Mouse (Mus musculus) c-Kit-positive CD71-negative TER-119-negative erythroid progenitor cells, embryonic 14.5 days (primary cell): Measurements from ENCODE around the gene Nhlrc2.
"Not testable (repeated sequence)": the region's sequence is repeated elsewhere in the genome, so short reads cannot be mapped to it uniquely, and the experiment has no call there.

Experiments used
- DNase-seq: peaks from one replicate; pipeline ENCODE4 v3.0.0-alpha.2; 2013; ENCODE audit warnings: low read depth

The Nhlrc2 gene

DNA sequence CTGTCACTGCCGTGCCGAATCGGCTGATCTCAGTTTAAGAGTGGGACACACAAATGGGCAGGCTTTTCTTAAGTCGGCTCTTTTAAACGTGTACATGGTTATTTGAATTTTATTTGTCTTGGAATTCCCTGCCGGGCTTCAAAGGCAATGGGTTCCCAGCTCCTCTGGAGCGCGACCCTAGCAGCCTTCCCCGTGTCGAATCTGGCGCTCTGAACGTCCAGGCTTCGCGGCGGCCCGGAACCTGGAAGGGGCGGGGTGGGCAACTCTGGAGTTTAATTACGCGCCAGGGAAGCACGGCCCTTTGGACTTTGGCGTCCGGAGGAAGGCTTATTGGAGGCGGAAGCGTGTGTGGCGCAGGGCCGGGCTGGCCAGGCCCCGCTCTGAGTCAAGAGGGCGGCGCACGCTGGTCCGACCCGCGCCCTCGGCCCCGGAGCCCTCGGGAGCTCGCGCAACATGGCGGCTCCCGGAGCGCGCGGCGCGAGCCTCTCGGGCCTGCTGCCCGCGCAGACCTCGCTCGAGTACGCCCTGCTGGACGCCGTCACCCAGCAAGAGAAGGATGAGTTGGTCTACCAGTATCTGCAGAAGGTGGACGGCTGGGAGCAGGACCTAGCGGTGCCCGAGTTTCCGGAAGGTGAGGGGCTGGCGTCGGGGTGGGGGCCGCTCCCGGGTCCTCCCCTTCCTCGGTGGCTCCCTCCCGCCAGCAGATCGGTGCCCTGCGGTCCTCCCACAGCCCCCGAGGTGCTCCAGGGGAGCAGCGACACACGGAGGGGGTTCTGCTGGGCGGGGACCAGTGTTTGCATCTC lies at the start of gene Nhlrc2:
Gene Nhlrc2 (plus strand): TSS at position 32 of the 803 bp plus-strand sequence.
- DNase-seq: peak; percentile 66

DNA sequence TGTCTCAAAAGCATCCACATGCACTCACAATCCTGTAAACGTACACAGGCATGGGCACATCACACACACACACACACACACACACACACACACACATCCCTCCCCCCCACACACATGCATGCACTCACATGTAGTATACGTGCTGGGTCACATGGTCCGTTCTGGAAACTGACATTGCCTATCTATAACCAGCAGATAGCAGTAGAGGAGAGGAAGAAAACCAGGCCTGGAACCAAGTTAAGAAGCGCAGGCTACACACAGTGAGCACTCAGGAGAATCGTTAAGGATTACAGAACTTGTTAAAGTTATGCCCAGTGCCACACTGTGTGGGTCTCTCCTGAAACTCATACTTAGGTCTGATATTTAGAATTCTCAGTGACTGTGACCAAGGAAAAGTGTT lies 45.0 kb upstream of the Nhlrc2 start:
- DNase-seq: not testable (repeated sequence)

DNA sequence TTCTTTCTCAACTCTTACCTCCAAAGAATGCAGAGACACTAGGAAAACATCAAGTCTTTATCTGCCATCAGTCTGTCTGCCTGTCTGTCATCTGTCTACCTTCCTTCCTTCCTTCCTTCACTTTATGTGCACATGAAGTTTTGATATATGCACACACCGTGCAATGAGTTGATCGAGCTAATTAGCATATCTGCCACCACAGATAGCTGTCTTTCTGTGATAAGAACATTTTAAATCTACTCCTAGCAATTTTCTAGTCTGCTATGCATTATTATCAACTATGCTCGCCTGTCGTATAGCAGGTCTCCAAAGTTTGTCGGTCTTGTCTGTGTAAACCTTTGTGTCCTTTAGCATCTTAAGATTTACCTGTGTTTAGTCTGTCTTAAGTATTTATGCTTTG lies 44.5 kb upstream of the Nhlrc2 start:
- not testable (repeated sequence) for DNase-seq

DNA sequence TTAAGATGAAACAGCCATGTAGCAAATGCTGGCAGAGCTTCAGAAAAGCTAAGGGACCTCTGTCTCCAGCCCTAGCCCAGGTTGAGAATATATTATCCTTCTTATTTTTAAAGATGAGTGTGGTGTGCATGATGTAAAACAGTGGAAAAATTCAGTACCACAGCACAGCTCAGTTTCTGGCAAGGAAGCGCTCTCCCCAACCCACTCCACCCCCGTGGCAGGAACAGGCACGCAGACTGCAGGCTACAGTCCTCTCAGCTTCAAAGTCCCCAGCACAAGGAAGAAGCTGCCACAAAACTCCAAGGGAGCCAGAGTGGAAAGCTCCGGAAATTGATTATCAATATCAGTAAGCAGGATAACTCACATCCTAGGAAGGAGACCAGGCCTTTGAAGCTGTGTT lies 36.9 kb upstream of the Nhlrc2 start:
- DNase-seq: not testable (repeated sequence)

DNA sequence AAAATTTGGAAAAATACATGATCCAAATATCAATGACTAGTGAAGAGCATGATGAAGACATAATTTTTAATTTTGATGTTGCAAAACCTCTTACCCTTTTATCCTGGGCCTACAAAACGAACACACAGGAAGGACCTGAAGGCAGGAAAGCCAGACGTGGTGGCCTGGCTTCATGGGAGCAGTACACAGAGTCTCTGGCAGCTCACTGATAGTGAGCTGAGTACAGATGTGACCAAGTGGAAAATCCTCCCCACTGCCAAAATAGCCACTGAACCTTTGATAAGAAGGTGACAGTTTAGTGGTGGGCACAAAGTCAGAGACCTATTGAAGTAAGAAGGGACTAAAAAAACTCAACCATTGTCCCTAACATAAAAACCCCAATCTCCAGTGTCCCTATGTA lies 34.5 kb upstream of the Nhlrc2 start:
- DNase-seq: not testable (repeated sequence)

DNA sequence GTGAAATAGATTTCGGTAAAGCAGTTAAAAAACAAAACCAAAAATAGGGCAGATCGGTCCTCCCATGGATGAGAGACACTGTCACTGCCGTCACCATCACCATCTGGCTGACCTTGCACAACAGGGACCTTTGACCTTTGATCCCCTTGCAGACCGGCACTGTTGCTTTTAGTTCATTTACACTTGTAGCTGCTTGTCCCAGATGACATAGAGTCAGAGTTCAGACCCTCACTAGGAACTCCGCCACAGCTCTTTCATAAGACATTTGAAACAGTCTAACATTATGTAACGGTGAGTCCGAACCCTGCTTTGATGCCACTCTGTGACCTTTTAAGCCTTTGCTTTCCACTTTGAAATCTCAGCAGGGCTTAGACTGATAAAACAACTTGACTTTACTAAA lies 28.7 kb upstream of the Nhlrc2 start:
- DNase-seq: not testable (repeated sequence)

DNA sequence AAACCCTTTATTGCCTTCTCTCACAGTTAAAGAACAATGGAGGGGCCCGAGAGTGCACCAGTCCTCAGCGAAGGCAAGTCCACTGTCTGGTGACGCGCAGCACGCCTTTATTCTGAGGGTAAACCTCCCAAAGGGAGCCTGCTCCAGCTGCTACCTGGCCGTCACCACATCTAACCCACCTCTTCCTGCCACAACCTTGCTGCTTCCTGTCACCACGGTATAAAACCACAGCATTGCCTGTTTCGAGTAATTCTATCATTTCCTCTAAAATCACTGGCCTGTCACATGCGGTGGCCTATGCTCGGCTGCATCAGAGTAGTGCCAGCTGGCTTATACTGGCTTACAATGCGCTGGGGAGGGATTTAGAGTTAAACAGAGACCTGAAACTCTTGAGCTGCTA lies 17.5 kb upstream of the Nhlrc2 start:
- DNase-seq: not testable (repeated sequence)

DNA sequence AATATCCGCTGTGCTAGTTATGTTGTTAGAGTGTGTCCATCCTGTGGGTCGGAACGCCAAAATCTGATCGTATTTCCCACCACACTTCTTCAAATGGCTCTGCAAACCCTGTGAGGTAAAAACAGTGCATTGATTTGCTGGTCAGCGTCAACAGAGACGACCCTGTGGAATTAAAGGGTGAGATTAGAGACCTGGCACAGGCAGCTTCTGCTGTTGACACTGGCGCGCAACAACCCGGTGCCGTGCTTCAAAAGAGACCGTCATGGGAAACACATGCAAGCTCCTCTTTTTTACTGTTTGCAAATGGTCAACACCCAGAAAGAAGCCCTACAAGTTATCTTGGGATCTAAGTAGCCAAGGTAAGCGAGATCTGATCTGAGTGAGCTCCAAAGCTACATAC lies 16.8 kb upstream of the Nhlrc2 start:
- no peak for DNase-seq

DNA sequence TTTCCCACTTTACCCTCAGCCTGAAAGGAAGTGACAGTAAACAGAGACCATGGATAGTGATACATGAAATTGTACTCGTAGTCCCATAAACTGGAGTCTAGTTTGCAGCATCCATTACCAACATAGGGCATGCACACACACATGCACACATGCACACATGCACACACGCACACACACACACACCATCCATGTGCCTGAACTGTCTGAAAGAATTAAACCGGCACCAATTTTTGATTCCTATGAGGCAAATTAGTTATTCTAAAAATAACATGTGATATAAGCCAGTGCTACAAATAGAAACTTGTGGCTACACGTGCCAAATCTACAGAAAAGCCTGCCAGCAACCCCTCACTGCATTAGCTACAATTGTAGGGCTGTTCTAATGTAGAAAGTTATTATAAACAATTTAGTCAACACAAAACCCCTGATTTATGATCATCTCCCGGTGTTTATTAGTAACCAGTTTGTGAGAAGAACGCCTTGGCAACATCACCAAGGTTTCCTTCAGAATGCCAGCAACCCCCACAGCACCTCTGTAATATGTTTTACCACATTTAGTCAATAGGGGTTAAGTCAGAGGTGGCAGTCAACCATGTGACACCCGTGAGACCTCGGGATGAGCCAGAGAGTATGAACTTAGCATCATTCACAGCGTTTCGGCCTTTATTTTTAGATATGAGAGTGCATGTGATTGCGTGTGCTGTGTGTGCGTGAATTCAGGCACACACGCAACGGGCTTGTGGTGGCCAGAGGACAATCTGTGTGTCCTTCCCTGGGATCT lies 14.6 kb upstream of the Nhlrc2 start:
- DNase-seq: no peak

DNA sequence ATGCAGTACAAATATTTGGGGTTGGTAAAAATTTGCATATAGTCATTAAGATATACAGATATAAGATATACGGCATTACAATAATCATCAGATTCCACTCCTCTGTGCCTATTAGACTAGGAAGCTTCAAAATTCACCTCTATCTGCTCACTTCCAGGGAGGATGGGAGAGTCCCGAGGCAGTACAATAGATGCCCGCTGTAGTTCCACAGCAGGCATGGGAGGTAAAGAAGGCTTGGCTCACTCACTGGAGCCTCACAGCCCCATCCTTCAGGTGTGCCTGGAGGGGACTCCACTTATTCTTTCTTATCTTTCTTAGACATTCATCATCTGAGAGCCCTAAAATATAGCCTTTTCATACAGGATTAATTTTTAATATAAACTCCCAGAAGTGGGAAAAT lies 13.7 kb upstream of the Nhlrc2 start:
- no peak for DNase-seq

DNA sequence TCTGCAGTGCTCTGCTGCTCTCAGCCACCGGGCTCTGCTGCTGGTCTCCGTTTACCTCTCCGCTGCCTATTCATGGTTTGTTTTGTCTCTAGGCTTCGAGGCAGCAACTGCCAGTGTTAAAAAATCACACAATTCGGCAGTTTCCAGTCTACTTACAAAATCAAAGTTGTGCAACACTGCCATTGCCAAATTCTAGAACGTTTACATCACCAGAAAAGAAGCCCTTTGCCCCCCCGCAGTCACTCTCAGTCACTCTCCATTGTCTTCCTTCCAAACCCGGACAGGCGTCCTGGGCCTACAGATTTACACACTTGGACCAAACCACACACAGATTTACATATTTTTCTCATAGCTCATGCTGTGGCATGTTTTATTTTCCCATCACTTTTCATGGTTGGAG lies 13.0 kb upstream of the Nhlrc2 start:
- DNase-seq: no peak

DNA sequence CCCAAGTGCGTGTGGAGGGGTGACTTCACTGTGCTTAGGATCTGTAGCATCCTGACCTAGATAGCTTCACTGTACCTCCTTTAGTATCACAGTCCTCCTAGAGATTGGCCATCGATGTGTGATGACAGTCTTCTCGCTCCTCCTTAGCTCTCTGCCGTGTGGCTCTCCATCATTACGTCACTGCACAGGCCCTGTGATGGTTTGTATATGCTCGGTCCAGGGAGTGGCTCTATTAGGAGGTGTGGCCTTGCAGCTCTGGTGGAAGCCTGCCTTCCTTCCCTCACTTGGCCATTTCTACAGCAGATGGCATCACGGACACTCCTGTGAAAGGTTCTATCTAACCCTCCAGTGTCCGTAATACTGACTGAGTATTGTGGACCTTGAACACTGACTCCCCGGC lies 12.3 kb upstream of the Nhlrc2 start:
- no peak for DNase-seq

DNA sequence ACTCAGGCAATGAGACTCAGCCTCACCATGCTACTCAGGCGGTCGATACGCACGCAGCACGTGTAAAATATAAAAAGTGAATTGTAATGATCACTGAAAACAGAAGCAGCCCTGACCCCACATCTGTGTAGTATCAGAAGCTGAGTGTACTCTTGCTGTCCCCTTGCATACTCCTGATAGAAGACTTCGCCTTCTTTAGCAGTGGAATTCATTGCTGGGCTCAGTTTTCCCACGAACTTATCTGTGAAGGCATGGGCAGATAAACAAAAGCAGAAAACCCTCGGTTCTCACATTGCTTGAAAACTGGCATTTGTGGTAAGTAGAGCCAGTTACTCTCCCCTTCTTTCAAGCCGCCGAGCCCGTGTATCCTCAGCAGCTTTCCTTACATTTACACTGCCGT lies 4.7 kb upstream of the Nhlrc2 start:
- no peak for DNase-seq

DNA sequence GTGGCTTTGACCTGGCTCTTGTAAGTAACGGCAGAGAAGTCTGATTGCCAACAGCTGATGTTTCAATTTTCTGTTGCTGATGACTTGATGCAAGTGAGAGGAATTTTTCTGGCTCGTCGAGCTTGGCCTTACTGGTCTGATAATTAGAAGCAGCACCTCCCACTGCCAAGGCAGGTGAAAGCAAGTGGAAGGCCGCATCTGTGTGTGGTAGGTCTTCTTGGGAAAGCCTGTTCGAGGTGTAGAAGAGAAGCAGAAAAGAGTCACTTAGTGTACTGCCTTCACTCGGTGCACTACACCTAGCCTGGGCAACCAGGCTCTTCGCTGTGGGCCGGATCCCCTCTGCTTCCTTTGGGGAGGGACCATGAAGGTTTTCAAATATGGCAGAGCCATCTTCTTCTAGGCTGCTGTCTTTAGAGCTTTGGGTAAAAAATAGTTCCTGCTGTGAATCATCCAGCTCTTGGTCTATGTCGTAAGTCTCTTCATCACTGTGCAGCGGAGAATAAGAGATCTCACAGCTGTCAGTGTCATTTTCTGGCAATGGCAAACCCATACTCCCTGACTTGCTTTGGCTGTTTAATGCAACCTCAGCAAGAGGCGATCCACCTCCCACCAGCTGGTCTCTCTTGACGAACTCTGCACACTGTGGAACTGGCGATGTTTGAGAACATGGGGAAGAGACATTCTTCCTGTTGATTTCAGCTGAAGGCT lies 3.2 kb upstream of the Nhlrc2 start:
- no peak for DNase-seq

DNA sequence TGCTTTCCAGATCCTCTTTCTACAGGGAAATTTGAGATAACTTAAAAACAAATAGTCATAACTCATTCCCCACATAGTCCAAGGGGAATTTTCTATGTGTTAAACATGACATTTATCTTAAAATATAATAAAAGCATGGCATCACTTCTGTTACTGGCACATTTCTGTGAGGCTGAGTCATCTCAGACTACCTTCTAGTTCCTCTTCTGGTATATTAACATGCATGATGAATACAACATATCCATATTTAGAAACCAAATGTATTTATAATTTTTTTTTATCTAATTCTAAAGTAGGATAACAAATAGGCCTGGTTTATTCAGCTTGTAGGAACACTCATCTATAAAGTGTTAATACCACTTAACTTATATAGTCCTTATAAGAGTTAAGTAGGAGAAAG lies 2.0 kb upstream of the Nhlrc2 start:
- DNase-seq: no peak

DNA sequence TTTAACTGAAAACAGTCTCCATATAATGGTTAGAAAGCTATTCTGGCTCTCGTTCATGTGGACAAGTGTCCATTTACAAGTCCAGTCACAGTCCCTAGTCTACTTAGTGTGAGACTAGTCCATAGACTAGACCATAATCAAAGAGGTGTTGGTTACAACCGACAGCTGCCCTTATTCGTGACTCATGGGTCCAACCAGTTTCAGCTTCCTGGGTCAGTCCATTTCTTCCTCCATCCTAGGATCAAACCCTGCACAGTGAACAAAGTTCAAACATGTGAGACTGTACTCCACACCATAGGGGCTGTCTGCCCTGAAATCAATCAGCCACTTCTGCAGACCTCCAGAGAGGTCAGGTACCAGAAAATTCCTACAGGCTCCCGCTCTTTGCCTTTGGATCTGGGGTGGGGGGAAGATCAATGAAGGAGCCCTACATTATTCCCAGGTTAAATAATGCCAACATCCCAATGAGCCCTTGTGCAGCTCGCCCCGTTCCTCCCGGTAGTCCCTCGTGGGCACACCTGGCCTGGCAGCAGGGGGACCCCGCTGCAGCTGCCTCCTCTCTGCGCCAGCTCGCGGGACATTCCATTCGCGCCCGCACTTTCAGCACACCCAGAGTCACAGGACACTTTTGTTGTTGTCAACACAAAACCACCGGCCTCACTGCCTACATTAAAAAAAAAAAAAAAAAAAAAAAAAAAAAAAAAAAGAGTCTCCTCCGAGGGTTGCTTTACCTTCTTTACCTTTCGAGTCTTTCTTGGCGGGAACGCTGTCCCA lies 418 bp upstream of the Nhlrc2 start, which contains the start of gene Dclre1a:
Gene Dclre1a (minus strand): TSS at position 767 of the 774 bp plus-strand sequence.
- DNase-seq: no peak

DNA sequence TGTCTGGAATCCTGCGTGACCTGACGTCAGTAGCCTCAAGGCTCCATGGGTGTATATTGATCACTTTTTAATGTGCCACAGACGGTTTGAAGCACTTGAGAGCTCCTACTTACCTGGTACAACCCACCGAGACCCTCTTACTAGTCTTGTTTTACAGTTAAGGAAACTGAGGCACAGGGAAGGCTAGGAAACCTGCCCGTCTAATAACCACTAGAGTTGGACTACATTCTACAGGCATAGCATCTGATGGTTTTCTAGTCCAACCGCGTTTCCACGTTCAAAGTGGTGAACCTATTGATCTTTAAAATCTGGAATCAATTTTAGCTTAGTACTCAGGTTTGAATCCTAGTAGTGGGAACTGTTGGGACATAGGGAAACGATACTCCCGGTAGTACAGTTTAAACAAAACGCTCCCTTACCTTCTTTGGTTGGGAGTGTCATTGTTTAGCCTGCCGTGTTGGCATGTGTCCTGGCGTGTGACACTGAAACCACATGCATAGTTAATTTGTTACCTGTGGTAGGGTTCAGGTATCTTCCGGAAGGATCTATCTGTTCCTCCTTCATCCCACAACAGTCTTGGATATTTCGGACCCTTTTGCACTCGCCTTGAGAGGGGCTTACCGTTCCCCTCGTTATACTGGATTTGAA lies 1.1 kb downstream of the Nhlrc2 start:
- DNase-seq: no peak

DNA sequence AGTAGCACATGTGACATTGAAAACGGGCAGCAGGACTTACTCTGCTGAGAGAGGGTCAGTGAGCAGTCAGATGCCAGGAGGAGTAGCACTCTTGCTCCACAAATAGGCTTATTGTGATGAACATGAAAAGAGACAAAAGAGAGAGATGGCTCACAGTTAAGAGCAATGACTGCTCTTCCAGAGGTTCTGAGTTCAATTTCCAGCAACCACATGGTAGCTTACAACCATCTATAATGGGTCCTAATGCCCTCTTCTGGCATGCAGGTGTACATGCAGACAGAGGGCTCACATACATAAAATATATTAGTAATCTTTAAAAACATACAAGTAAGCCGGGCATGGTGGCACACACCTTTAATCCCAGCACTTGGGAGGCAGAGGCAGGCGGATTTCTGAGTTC lies 5.1 kb downstream of the Nhlrc2 start:
- no peak for DNase-seq

DNA sequence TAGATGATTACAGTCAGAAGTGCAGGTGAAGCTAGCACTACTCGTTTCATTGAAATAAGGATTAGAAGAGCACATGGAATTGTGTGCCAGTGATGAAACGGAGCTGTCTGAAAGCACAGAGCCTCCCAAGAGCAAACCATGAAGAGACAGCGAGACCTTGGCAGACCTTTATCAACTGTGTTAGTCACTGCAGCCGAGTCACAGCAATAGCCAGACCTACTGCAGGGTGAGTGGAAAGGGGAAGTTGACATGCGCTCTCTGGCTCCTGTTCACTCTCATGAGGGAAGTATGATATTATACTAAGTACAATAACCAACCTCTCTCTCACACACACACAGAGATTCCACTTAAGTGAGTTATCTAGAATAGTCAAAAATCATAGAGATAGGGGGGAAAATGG lies 7.9 kb downstream of the Nhlrc2 start:
- no peak for DNase-seq

DNA sequence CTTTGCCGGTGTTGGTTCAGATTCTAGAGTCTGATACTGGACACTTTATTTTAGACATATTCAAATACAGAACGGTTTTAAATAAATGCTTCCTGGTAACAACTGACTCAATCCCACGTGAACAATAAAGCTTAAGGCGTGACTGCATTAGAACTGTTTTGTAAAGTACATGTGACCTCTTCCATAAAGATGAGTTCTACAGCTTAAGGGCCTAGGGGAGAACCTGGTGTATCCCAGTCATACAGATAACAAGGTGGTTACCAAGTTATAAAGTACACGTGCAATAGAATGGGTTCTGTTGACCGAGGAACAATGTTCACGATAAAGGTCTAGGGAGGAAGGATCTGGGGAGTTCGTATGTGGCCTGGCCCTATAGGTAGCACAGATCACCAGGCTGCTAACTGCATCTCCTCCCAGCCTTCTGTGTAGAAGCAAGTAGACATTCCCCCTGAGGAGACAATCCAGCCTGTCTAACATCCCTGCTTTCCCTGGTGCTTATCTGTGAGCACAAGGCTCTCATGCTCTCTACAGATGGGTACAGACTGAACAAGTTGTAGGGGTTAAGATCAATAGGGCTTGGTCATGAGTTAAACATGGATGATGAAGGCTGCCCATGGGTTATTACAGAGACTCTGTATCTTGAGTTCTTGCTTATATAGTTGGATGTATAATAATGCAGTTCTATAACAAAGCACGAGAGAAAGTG lies 14.5 kb downstream of the Nhlrc2 start:
- DNase-seq: no peak

DNA sequence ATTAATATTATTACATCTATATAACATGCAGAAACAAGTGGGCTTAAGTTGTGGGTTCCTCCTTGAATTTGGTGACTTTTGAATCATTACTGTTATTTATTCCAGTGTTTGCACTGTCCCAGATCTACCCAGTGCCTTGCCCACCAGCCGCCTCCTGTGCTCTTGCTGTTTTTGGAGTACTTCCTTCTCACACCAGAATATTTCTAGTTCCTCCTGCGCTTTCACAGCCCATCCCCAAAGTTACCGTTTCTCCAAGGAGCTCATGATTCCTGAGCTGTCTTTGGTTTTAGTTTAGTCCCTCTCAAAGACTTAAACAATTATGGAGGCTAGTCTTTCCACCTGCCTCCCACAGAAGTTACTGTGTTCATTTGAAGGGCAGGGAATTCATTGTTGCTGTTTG lies 15.4 kb downstream of the Nhlrc2 start:
- DNase-seq: no peak
